Mouse (Mus musculus) G1E (cell line): Measurements from ENCODE around the gene Btbd17.

ENCODE experiments used
- CTCF ChIP-seq: IDR thresholded peaks from 2 replicates; pipeline ENCODE4 v1.5.1; 2012; ENCODE audit warnings: low read depth, low read length, inconsistent platforms, mixed read lengths
- GATA1 ChIP-seq: IDR thresholded peaks from 2 replicates; pipeline ENCODE4 v1.6.1; 2012; ENCODE audit warnings: borderline replicate concordance, low read length, inconsistent platforms, mixed read lengths
- GATA2 ChIP-seq: IDR thresholded peaks from 2 replicates; pipeline ENCODE4 v1.6.1; 2012; ENCODE audit warnings: low read depth, low read length, inconsistent platforms, borderline replicate concordance
- POLR2AphosphoS5 ChIP-seq: IDR thresholded peaks from 2 replicates; pipeline ENCODE4 v1.6.1; 2012; ENCODE audit warnings: low read depth, low read length, inconsistent platforms; ENCODE audit not compliant: insufficient replicate concordance
- TAL1 ChIP-seq: conservative IDR thresholded peaks from 2 replicates; pipeline ENCODE4 v1.6.1; 2012; ENCODE audit warnings: low read depth, low read length, inconsistent platforms, mixed read lengths

GRCm38 (mm10) chr11:114791891-114792411, 3.8 kb downstream of the Btbd17 start:
- TF ChIP-seq CTCF = no peak
- no peak for TF ChIP-seq GATA1
- TF ChIP-seq TAL1 = no peak
- no peak for TF ChIP-seq GATA2
- no peak for TF ChIP-seq POLR2AphosphoS5
